Mouse (Mus musculus): ENCODE measurements at regions not wholly inside any gene's neighbourhood (a gene's known extent, or its start where the extent isn't known, plus 50 kb on each side); places are given as distances from the start of the nearest gene placed in this dataset.
"Not testable (repeated sequence)": the region's sequence is repeated elsewhere in the genome, so short reads cannot be mapped to it uniquely, and the experiment has no call there.

GRCm38 (mm10) chr14:52920138-52920537 lies 424.6 kb upstream of the Olfr1507 start:
- H3K9me3 ChIP-seq (ENCODE audit: control insufficient read depth, insufficient read depth, low read depth, low read length); H3K4me3 ChIP-seq (ENCODE audit: insufficient read depth in 1 of 2, low read depth in 1 of 2, low read length in 2 of 2, poor library complexity in 1 of 2, severe bottlenecking in 1 of 2); H3K4me1 ChIP-seq (ENCODE audit: control insufficient read depth in 2 of 2, insufficient read depth in 2 of 2, low read length in 2 of 2, poor library complexity in 1 of 2); H3K9ac ChIP-seq (ENCODE audit: insufficient read depth, low read depth, low read length, poor library complexity, severe bottlenecking); in situ Hi-C loops (cut with MboI; ENCODE audit: low sequenced_read_pairs in 2 of 2, unreplicated experiment in 2 of 2); H3K36me3 ChIP-seq (ENCODE audit: control insufficient read depth, insufficient read depth, low read length, poor library complexity, severe bottlenecking); H3K27ac ChIP-seq (ENCODE audit: insufficient read depth, low read depth, low read length, poor library complexity, severe bottlenecking); DNase-seq (ENCODE audit: low read depth, low spot score): not testable (repeated sequence)

- H3K4me1 ChIP-seq (ENCODE audit: control insufficient read depth in 2 of 2, insufficient read depth in 2 of 2, low read length in 2 of 2, poor library complexity in 1 of 2); H3K4me3 ChIP-seq (ENCODE audit: insufficient read depth in 1 of 2, low read depth in 1 of 2, low read length in 2 of 2, poor library complexity in 1 of 2, severe bottlenecking in 1 of 2); H3K9ac ChIP-seq (ENCODE audit: insufficient read depth, low read depth, low read length, poor library complexity, severe bottlenecking); DNase-seq (ENCODE audit: low read depth, low spot score); H3K36me3 ChIP-seq (ENCODE audit: control insufficient read depth, insufficient read depth, low read length, poor library complexity, severe bottlenecking); in situ Hi-C loops (cut with MboI; ENCODE audit: low sequenced_read_pairs in 2 of 2, unreplicated experiment in 2 of 2); H3K9me3 ChIP-seq (ENCODE audit: control insufficient read depth, insufficient read depth, low read depth, low read length); H3K27ac ChIP-seq (ENCODE audit: insufficient read depth, low read depth, low read length, poor library complexity, severe bottlenecking): not testable (repeated sequence)
Measured at GRCm38 (mm10) chr14:52913814-52914213, 418.3 kb upstream of the Olfr1507 start.

- in situ Hi-C loops (cut with MboI; ENCODE audit: low sequenced_read_pairs in 2 of 2, unreplicated experiment in 2 of 2); H3K36me3 ChIP-seq (ENCODE audit: control insufficient read depth, insufficient read depth, low read length, poor library complexity, severe bottlenecking); H3K9ac ChIP-seq (ENCODE audit: insufficient read depth, low read depth, low read length, poor library complexity, severe bottlenecking); H3K9me3 ChIP-seq (ENCODE audit: control insufficient read depth, insufficient read depth, low read depth, low read length); H3K4me3 ChIP-seq (ENCODE audit: insufficient read depth in 1 of 2, low read depth in 1 of 2, low read length in 2 of 2, poor library complexity in 1 of 2, severe bottlenecking in 1 of 2); H3K27ac ChIP-seq (ENCODE audit: insufficient read depth, low read depth, low read length, poor library complexity, severe bottlenecking); H3K4me1 ChIP-seq (ENCODE audit: control insufficient read depth in 2 of 2, insufficient read depth in 2 of 2, low read length in 2 of 2, poor library complexity in 1 of 2); DNase-seq (ENCODE audit: low read depth, low spot score): not testable (repeated sequence)
Measured at GRCm38 (mm10) chr14:52899629-52900028, 404.1 kb upstream of the Olfr1507 start.

GRCm38 (mm10) chr14:52898310-52898709 lies 402.8 kb upstream of the Olfr1507 start:
- H3K27ac ChIP-seq (ENCODE audit: insufficient read depth, low read depth, low read length, poor library complexity, severe bottlenecking); H3K4me3 ChIP-seq (ENCODE audit: insufficient read depth in 1 of 2, low read depth in 1 of 2, low read length in 2 of 2, poor library complexity in 1 of 2, severe bottlenecking in 1 of 2); in situ Hi-C loops (cut with MboI; ENCODE audit: low sequenced_read_pairs in 2 of 2, unreplicated experiment in 2 of 2); H3K9me3 ChIP-seq (ENCODE audit: control insufficient read depth, insufficient read depth, low read depth, low read length); H3K9ac ChIP-seq (ENCODE audit: insufficient read depth, low read depth, low read length, poor library complexity, severe bottlenecking); H3K36me3 ChIP-seq (ENCODE audit: control insufficient read depth, insufficient read depth, low read length, poor library complexity, severe bottlenecking); DNase-seq (ENCODE audit: low read depth, low spot score); H3K4me1 ChIP-seq (ENCODE audit: control insufficient read depth in 2 of 2, insufficient read depth in 2 of 2, low read length in 2 of 2, poor library complexity in 1 of 2): not testable (repeated sequence)

GRCm38 (mm10) chr14:52879978-52880377 lies 384.4 kb upstream of the Olfr1507 start:
- H3K9me3 ChIP-seq (ENCODE audit: control insufficient read depth, insufficient read depth, low read depth, low read length); H3K4me3 ChIP-seq (ENCODE audit: insufficient read depth in 1 of 2, low read depth in 1 of 2, low read length in 2 of 2, poor library complexity in 1 of 2, severe bottlenecking in 1 of 2); H3K4me1 ChIP-seq (ENCODE audit: control insufficient read depth in 2 of 2, insufficient read depth in 2 of 2, low read length in 2 of 2, poor library complexity in 1 of 2); H3K36me3 ChIP-seq (ENCODE audit: control insufficient read depth, insufficient read depth, low read length, poor library complexity, severe bottlenecking); H3K9ac ChIP-seq (ENCODE audit: insufficient read depth, low read depth, low read length, poor library complexity, severe bottlenecking); in situ Hi-C loops (cut with MboI; ENCODE audit: low sequenced_read_pairs in 2 of 2, unreplicated experiment in 2 of 2); DNase-seq (ENCODE audit: low read depth, low spot score); H3K27ac ChIP-seq (ENCODE audit: insufficient read depth, low read depth, low read length, poor library complexity, severe bottlenecking): not testable (repeated sequence)

- H3K4me3 ChIP-seq (ENCODE audit: insufficient read depth in 1 of 2, low read depth in 1 of 2, low read length in 2 of 2, poor library complexity in 1 of 2, severe bottlenecking in 1 of 2); in situ Hi-C loops (cut with MboI; ENCODE audit: low sequenced_read_pairs in 2 of 2, unreplicated experiment in 2 of 2); H3K4me1 ChIP-seq (ENCODE audit: control insufficient read depth in 2 of 2, insufficient read depth in 2 of 2, low read length in 2 of 2, poor library complexity in 1 of 2): not testable (repeated sequence)
Measured at GRCm38 (mm10) chr14:52863841-52864240, 368.3 kb upstream of the Olfr1507 start.

GRCm38 (mm10) chr14:52863107-52863506 lies 367.6 kb upstream of the Olfr1507 start:
- H3K9me3 ChIP-seq (ENCODE audit: control insufficient read depth, insufficient read depth, low read depth, low read length); DNase-seq (ENCODE audit: low read depth, low spot score); H3K4me3 ChIP-seq (ENCODE audit: insufficient read depth in 1 of 2, low read depth in 1 of 2, low read length in 2 of 2, poor library complexity in 1 of 2, severe bottlenecking in 1 of 2); in situ Hi-C loops (cut with MboI; ENCODE audit: low sequenced_read_pairs in 2 of 2, unreplicated experiment in 2 of 2); H3K36me3 ChIP-seq (ENCODE audit: control insufficient read depth, insufficient read depth, low read length, poor library complexity, severe bottlenecking); H3K4me1 ChIP-seq (ENCODE audit: control insufficient read depth in 2 of 2, insufficient read depth in 2 of 2, low read length in 2 of 2, poor library complexity in 1 of 2); H3K9ac ChIP-seq (ENCODE audit: insufficient read depth, low read depth, low read length, poor library complexity, severe bottlenecking); H3K27ac ChIP-seq (ENCODE audit: insufficient read depth, low read depth, low read length, poor library complexity, severe bottlenecking): not testable (repeated sequence)

More at GRCm38 (mm10) chr14:52863841-52864240, 368.3 kb upstream of the Olfr1507 start:
- DNase-seq (ENCODE audit: low read depth, low spot score); H3K9me3 ChIP-seq (ENCODE audit: control insufficient read depth, insufficient read depth, low read depth, low read length); H3K9ac ChIP-seq (ENCODE audit: insufficient read depth, low read depth, low read length, poor library complexity, severe bottlenecking); H3K36me3 ChIP-seq (ENCODE audit: control insufficient read depth, insufficient read depth, low read length, poor library complexity, severe bottlenecking); H3K27ac ChIP-seq (ENCODE audit: insufficient read depth, low read depth, low read length, poor library complexity, severe bottlenecking): not testable (repeated sequence)

- H3K9ac ChIP-seq (ENCODE audit: insufficient read depth, low read depth, low read length, poor library complexity, severe bottlenecking); H3K36me3 ChIP-seq (ENCODE audit: control insufficient read depth, insufficient read depth, low read length, poor library complexity, severe bottlenecking); H3K27ac ChIP-seq (ENCODE audit: insufficient read depth, low read depth, low read length, poor library complexity, severe bottlenecking); H3K4me1 ChIP-seq (ENCODE audit: control insufficient read depth in 2 of 2, insufficient read depth in 2 of 2, low read length in 2 of 2, poor library complexity in 1 of 2); in situ Hi-C loops (cut with MboI; ENCODE audit: low sequenced_read_pairs in 2 of 2, unreplicated experiment in 2 of 2); H3K4me3 ChIP-seq (ENCODE audit: insufficient read depth in 1 of 2, low read depth in 1 of 2, low read length in 2 of 2, poor library complexity in 1 of 2, severe bottlenecking in 1 of 2); DNase-seq (ENCODE audit: low read depth, low spot score); H3K9me3 ChIP-seq (ENCODE audit: control insufficient read depth, insufficient read depth, low read depth, low read length): not testable (repeated sequence)
Measured at GRCm38 (mm10) chr14:52862491-52862890, 366.9 kb upstream of the Olfr1507 start.

- in situ Hi-C loops (cut with MboI; ENCODE audit: low sequenced_read_pairs in 2 of 2, unreplicated experiment in 2 of 2); H3K27ac ChIP-seq (ENCODE audit: insufficient read depth, low read depth, low read length, poor library complexity, severe bottlenecking); H3K9ac ChIP-seq (ENCODE audit: insufficient read depth, low read depth, low read length, poor library complexity, severe bottlenecking); H3K4me1 ChIP-seq (ENCODE audit: control insufficient read depth in 2 of 2, insufficient read depth in 2 of 2, low read length in 2 of 2, poor library complexity in 1 of 2); H3K4me3 ChIP-seq (ENCODE audit: insufficient read depth in 1 of 2, low read depth in 1 of 2, low read length in 2 of 2, poor library complexity in 1 of 2, severe bottlenecking in 1 of 2); H3K9me3 ChIP-seq (ENCODE audit: control insufficient read depth, insufficient read depth, low read depth, low read length); H3K36me3 ChIP-seq (ENCODE audit: control insufficient read depth, insufficient read depth, low read length, poor library complexity, severe bottlenecking); DNase-seq (ENCODE audit: low read depth, low spot score): not testable (repeated sequence)
Measured at GRCm38 (mm10) chr14:52855339-52855738, 359.8 kb upstream of the Olfr1507 start.

All from ES-E14 (cell line).